Mouse (Mus musculus) right cerebral cortex, postnatal 14 days (tissue): ENCODE measurements around the gene Olfr1499.
"Not testable (repeated sequence)": the region's sequence is repeated elsewhere in the genome, so short reads cannot be mapped to it uniquely, and the experiment has no call there.

Experiments used
- DNase-seq: peaks from one replicate; pipeline ENCODE4 v3.0.0; 2022

Olfr1499 gene

DNA sequence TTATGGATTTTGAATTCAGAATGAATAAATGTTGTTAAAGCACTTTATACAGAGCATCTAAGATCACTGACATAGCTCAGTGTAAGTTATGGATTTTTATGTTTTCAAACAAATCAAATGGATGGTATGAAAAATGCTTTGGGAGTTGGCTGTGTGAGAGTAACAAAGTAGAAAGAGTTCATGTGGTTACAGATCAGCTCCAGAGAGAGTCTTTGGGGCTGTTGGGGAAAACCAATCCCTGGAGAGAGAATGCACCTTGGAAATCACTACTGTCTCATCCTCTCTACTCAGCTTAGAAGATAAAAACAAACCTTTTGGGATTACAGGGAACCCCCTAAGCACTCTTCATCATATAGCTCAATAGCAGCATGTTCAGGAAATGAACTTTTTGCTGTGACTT is at the start of gene Olfr1499:
Gene Olfr1499, minus strand, starts transcription at position 101 of the 400 bp plus-strand sequence.
- DNase-seq, result no peak

DNA sequence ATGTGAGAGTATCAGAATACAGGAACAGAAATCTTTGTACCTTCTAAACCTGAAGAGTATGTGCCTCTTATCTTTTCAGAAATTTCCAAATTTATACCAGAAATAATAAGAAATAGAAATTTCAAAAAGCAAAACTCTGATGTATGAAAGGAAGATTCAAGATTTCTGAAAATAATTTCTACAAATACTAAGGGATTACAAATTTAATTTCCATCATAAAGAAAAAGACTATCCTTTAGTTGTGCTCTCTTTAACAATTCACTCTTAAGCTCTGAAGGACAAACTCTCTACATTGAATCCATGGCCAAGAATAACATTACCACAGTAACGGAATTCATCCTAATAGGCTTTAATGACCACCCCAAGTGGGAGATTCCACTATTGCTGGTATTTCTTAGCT is 42.2 kb upstream of the Olfr1499 start, which contains the start of gene Olfr1502:
Gene Olfr1502, plus strand, starts transcription at position 301 of the 400 bp plus-strand sequence.
- no peak for DNase-seq

DNA sequence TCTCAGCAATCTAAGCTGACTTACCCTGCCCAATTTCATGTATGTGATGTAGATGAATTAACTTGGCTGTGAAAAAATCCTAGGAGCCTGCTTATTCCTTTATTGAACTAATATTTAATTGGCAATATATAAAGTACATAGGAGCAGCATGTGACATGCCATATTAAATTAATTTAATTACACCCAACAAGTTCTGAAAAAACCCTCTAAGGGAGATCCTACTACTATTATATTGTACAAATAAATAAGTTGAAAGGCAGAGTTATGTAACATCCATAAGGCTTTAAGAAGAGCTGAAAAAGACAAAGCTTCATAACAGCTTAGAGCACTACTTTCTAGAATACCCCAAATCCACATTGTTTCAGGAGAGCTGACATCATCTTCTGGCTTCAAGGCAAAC is 31.3 kb upstream of the Olfr1499 start, which contains the start of gene Olfr1501:
Gene Olfr1501, minus strand, starts transcription at position 101 of the 400 bp plus-strand sequence.
- DNase-seq, result not testable (repeated sequence)

DNA sequence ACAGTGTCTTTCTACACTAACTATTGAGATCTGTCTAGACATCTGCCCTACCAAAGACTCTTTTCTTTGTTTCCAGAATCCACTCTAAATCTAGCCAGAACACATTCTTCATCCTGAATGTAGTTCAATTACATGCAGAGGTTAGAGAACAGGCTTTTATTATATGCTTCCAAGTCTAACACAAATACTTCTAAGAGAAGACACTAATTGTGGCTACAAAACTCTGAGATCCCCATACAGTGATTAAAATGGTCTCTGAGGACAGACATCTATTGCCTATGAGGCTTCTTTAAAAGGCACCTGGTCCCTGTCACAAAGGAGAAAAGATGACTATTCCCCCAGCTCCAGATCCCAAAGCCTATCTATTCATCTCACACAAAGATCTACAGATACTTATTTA is 11.1 kb upstream of the Olfr1499 start, which contains the start of gene Olfr1500:
Gene Olfr1500, minus strand, starts transcription at position 101 of the 400 bp plus-strand sequence.
- DNase-seq, result no peak

GRCm38 (mm10) chr19:13828447-13828846 is 9.2 kb upstream of the Olfr1499 start:
- DNase-seq, result no peak

DNA sequence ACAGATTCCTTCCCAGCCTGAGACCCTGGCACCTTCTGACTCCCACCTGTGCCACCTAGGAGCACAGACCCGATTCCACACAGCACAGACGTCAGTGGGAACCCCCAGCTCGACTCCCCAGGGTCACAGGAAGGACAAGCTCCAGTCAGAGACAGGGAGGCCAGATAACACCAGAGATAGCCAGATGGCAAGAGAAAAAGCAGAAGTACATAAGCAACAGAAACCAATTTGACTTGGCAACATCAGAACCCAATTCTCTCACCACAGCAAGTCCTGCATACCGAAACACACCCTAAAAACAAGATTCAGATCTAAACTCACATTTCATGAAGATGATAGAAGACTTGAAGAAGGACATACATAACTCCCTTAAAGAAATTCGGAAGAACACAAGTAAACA is 1.6 kb upstream of the Olfr1499 start:
- no peak for DNase-seq

GRCm38 (mm10) chr19:13818827-13819226 is 420 bp downstream of the Olfr1499 start:
- no peak for DNase-seq

DNA sequence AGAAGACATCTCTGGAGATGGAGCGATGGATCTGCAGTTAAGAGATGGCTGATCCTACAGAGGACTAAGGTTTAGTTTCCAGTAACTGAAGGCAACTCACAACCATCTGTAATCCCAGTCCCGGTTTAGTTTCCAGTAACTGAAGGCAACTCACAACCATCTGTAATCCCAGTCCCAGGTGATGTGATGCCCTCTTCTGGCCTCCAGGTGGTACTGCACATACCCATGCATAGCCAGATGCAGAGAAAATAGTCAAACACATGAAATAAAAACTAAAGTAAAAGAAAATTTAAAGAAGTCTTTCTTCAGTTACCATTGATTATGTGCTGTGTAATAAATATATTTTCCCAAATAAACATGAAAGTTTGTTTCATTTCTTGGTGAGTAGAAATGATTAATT is 6.4 kb downstream of the Olfr1499 start:
- DNase-seq, result no peak

DNA sequence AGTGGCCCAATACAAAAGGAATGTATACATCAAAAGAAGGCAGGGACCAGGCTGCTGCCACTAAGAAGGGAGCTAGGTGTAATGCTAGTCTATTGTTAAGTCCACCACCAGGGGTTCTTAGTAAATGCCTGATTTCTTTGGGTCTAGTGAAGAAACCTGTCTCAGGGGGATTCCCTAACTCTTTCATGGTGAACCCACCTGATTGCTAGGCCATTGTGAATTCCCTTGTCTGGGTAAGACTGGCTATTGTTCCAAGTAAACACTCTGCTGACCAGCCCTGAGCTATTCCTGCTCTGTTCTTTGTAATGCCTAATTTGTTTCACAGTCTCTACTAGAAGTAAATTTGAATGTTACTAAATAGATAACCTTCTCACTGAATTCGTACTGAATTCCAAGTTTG is 13.8 kb downstream of the Olfr1499 start:
- not testable (repeated sequence) for DNase-seq

DNA sequence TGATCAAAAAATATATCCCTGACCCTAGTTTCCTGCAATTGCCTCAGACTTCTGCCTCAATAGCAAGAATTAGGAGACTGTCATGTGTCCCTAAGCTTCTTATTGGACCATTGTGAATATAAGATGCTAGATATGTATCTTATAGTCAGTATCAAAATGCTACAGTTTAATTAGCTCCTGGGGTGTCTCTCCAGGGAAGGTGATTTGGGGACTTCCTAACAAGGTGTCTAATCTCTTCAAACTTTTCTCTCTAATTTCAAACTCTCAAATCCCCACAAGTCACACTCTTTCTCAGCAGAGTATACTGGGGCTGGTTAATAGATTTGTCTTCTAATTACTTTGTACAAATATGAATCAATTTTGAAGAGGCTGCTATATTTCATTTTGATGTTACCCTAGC is 21.1 kb downstream of the Olfr1499 start, which contains the start of gene Olfr1497:
Gene Olfr1497, minus strand, starts transcription at position 101 of the 400 bp plus-strand sequence.
- DNase-seq, result no peak

DNA sequence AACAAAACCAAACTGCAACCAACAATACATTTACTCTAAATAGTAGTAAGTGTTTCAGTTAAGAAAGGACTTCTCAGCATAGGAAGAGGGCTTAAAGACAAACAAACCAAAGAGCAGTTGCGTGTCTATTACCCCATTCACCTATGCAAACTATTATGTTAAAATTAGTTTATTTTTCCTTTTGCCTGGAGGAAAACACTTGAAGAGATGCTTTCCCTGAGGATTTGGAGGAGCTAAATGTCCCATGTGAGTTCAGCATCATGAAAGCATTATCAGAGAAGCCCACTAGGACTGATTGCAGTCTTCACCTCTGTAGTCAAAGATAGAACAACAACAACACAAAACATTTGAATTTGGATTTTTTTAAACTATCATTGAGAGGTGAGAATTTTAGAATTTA is 41.7 kb downstream of the Olfr1499 start, which contains the start of gene Olfr1496:
Gene Olfr1496, plus strand, starts transcription at position 301 of the 400 bp plus-strand sequence.
- DNase-seq, result no peak

GRCm38 (mm10) chr19:13768565-13769276 is 50.5 kb downstream of the Olfr1499 start:
- no peak for DNase-seq

- no peak for DNase-seq
Measured at GRCm38 (mm10) chr19:13764306-13764705, 54.9 kb downstream of the Olfr1499 start, which contains the start of gene Olfr1495. TSS of gene Olfr1495 (plus strand) at chr19:13764606.
